ENCODE assay signal across 17 mouse cellular contexts in genomic region chr13:44411781-44412496, GRCm38 (mm10).
"Had no signal": no experiment of that assay in that cellular context is flagged by ENCODE, and none has a peak within 500 bp of the region (broad histone marks: within the 10 kb centered on the region; RNA-seq: fewer than 3 reads in every experiment).

No protein-coding gene starts in this region.

- H3K27me3 ChIP-seq: lung, embryonic 15.5 days; midbrain, embryonic 15.5 days; neural tube, embryonic 12.5 days; stomach, embryonic 15.5 days had no signal

- H3K36me3 ChIP-seq: lung, embryonic 15.5 days; midbrain, embryonic 12.5 days; midbrain, embryonic 15.5 days; neural tube, embryonic 12.5 days; neural tube, embryonic 15.5 days; stomach, embryonic 15.5 days had no signal

- ATAC-seq: liver, postnatal 0 days; midbrain, embryonic 15.5 days had no signal

- H3K9me3 ChIP-seq: lung, embryonic 15.5 days; midbrain, embryonic 12.5 days; midbrain, embryonic 15.5 days; neural tube, embryonic 12.5 days; neural tube, embryonic 15.5 days; stomach, embryonic 15.5 days had no signal

- DNase-seq: kidney, adult 2 months; kidney, postnatal 25 days; layer of hippocampus, adult 9-11 months; liver, postnatal 0 days; lung, postnatal 10 days; lung, postnatal 36 days; retina, postnatal 1 day; right cerebral cortex, postnatal 25 days; spleen, adult 18-20 months; thymus, postnatal 25 days had no signal

- H3K4me3 ChIP-seq: layer of hippocampus, adult 2 months; lung, embryonic 15.5 days; midbrain, embryonic 12.5 days; midbrain, embryonic 15.5 days; neural tube, embryonic 12.5 days; neural tube, embryonic 15.5 days; stomach, embryonic 15.5 days had no signal
